Mouse (Mus musculus) heart, embryonic 14.5 days (tissue): Measurements from ENCODE around the gene Lrmp. TPM values are rescaled to one million over a fixed set of nuclear protein-coding genes. Genes with fewer than 3 reads are reported as not detected.
"Not testable (repeated sequence)": the region's sequence is repeated elsewhere in the genome, so short reads cannot be mapped to it uniquely, and the experiment has no call there.

Source experiments
- ATAC-seq: fragments of 200-750 bp; cut with Nextera tagmentation; 2 replicates; pipeline ENCODE4 v1.8.0; 2017; ENCODE audit warnings: low read depth, moderate TSS enrichment; ENCODE audit not compliant: insufficient number of reproducible peaks, insufficient read depth, low FRiP score
- H3K27ac ChIP-seq, 2 experiments: fragments of 200-500 bp in 1 of 2; fragments of 300-500 bp in 1 of 2; sonication (generic) in 1 of 2; replicated peaks in 1 of 2; 2 replicates each; pipeline ENCODE4 v1.5.1; 2012 to 2014; ENCODE audit warnings: low read depth in 2 of 2, low read length in 2 of 2, control low read depth in 1 of 2, mild to moderate bottlenecking in 1 of 2, mixed read lengths in 1 of 2; ENCODE audit not compliant: control insufficient read depth in 1 of 2, insufficient read depth in 1 of 2
- H3K27me3 ChIP-seq: fragments of 300-500 bp; sonication (generic); 2 replicates; pipeline ENCODE4 v1.6.1; 2014; ENCODE audit warnings: mild to moderate bottlenecking, low read length, control low read depth; ENCODE audit not compliant: control insufficient read depth, insufficient read depth
- H3K36me3 ChIP-seq: fragments of 300-500 bp; sonication (generic); 2 replicates; pipeline ENCODE4 v1.6.1; 2014; ENCODE audit warnings: mild to moderate bottlenecking, control low read depth, low read length, mixed read lengths; ENCODE audit not compliant: control insufficient read depth, insufficient read depth
- H3K4me1 ChIP-seq, 2 experiments: fragments of 200-500 bp in 1 of 2; fragments of 300-500 bp in 1 of 2; sonication (generic) in 1 of 2; 2 replicates each; pipeline ENCODE4 v1.6.1; 2012 to 2014; ENCODE audit warnings: low read length in 2 of 2, control low read depth in 1 of 2, mixed read lengths in 1 of 2; ENCODE audit not compliant: control insufficient read depth in 2 of 2, insufficient read depth in 2 of 2
- H3K4me2 ChIP-seq: fragments of 300-500 bp; sonication (generic); 2 replicates; pipeline ENCODE4 v1.6.1; 2014; ENCODE audit warnings: mild to moderate bottlenecking, low read length
- H3K4me3 ChIP-seq, 2 experiments: fragments of 200-500 bp in 1 of 2; fragments of 300-500 bp in 1 of 2; sonication (generic) in 1 of 2; 2 replicates each; pipeline ENCODE4 v1.5.1; 2012 to 2014; ENCODE audit warnings: low read length in 2 of 2, mild to moderate bottlenecking in 2 of 2, control low read depth in 1 of 2, low read depth in 1 of 2, moderate library complexity in 1 of 2; ENCODE audit not compliant: control insufficient read depth in 1 of 2, insufficient read depth in 1 of 2
- H3K9ac ChIP-seq: fragments of 300-500 bp; sonication (generic); 2 replicates; pipeline ENCODE4 v1.6.1; 2014; ENCODE audit warnings: mild to moderate bottlenecking, low read length
- H3K9me3 ChIP-seq: fragments of 300-500 bp; sonication (generic); 2 replicates; pipeline ENCODE4 v1.6.1; 2016; ENCODE audit warnings: low read length, control low read depth; ENCODE audit not compliant: control insufficient read depth
- WGBS: fragments of 180-500 bp; shearing (Covaris S2); extraction: QIAGEN DNeasy Blood & Tissue Kit; methylation state at CpG from one replicate; pipeline ENCODE4 v1.1.7; 2014; 5-methylcytosine and 5-hydroxymethylcytosine counted together
- polyA plus RNA-seq: library from polyadenylated mRNA; unstranded; fragments of >200 nt; fragmentation: Nextera tagmentation; extraction: Ambion mirVana; gene quantifications from 2 replicates; pipeline ENCODE4 v1.2.1, GENCODE M21; 2014

Gene Lrmp
- polyA plus RNA-seq, 1 experiment from 2014 or later, result 1.4 TPM

GRCm38 (mm10) chr6:145090201-145090863 is 25.1 kb upstream of the Lrmp start:
- ATAC-seq, result no peak
- 79% methylated on average over 6 of the region's 6 CpGs for WGBS
- Histone ChIP-seq H3K27me3 (no peaks in the 10 kb centered on the region), H3K4me1 (peaks cover 0 to 4% of the 10 kb centered on the region in 2 experiments; a peak in 1 of 4 replicates), H3K36me3 (no peaks in the 10 kb centered on the region), H3K27ac (no peak overlapping the region), H3K9me3 (no peaks in the 10 kb centered on the region), H3K4me3 (no peak overlapping the region), H3K4me2 (no peak overlapping the region), H3K9ac (no peak overlapping the region)

GRCm38 (mm10) chr6:145090928-145091327 is 24.5 kb upstream of the Lrmp start:
- no peak overlapping the region for H3K4me2 ChIP-seq
- WGBS, result 62% methylated on average over 5 of the region's 5 CpGs
- H3K4me3 ChIP-seq, result no peak overlapping the region
- peaks cover 0 to 4% of the 10 kb centered on the region in 2 experiments; a peak in 1 of 4 replicates for H3K4me1 ChIP-seq
- no peaks in the 10 kb centered on the region for H3K36me3 ChIP-seq
- H3K9ac ChIP-seq, result no peak overlapping the region
- no peaks in the 10 kb centered on the region for H3K27me3 ChIP-seq
- no peak for ATAC-seq
- no peaks in the 10 kb centered on the region for H3K9me3 ChIP-seq
- no peak overlapping the region for H3K27ac ChIP-seq

GRCm38 (mm10) chr6:145091998-145092397 is 23.5 kb upstream of the Lrmp start:
- H3K4me2 ChIP-seq, result no peak overlapping the region
- H3K36me3 ChIP-seq, result no peaks in the 10 kb centered on the region
- no peak overlapping the region for H3K27ac ChIP-seq
- peaks cover 0 to 4% of the 10 kb centered on the region in 2 experiments; a peak in 1 of 4 replicates for H3K4me1 ChIP-seq
- no peaks in the 10 kb centered on the region for H3K9me3 ChIP-seq
- H3K9ac ChIP-seq, result no peak overlapping the region
- H3K27me3 ChIP-seq, result no peaks in the 10 kb centered on the region
- no peak for ATAC-seq
- WGBS, result 70% methylated on average over 7 of the region's 7 CpGs
- H3K4me3 ChIP-seq, result no peak overlapping the region

GRCm38 (mm10) chr6:145093038-145093622 is 22.3 kb upstream of the Lrmp start:
- WGBS, result 57% methylated on average over 7 of the region's 7 CpGs
- H3K27ac ChIP-seq, H3K9me3 ChIP-seq, ATAC-seq, H3K4me3 ChIP-seq, H3K9ac ChIP-seq, H3K27me3 ChIP-seq, H3K4me1 ChIP-seq, H3K36me3 ChIP-seq, H3K4me2 ChIP-seq: not testable (repeated sequence)

GRCm38 (mm10) chr6:145094431-145094830 is 21.0 kb upstream of the Lrmp start:
- no peak for ATAC-seq
- H3K4me2 ChIP-seq, result no peak overlapping the region
- H3K4me3 ChIP-seq, result no peak overlapping the region
- no peak overlapping the region for H3K27ac ChIP-seq
- no peak overlapping the region for H3K9ac ChIP-seq
- no peaks in the 10 kb centered on the region for H3K9me3 ChIP-seq
- H3K36me3 ChIP-seq, result no peaks in the 10 kb centered on the region
- 74% methylated on average over 4 of the region's 4 CpGs for WGBS
- H3K4me1 ChIP-seq, result peaks cover 0 to under 1% of the 10 kb centered on the region in 2 experiments; a peak in 1 of 4 replicates
- no peaks in the 10 kb centered on the region for H3K27me3 ChIP-seq

- no peak overlapping the region for H3K4me2 ChIP-seq
- no peaks in the 10 kb centered on the region for H3K27me3 ChIP-seq
- H3K4me3 ChIP-seq, result no peak overlapping the region
- no peak overlapping the region for H3K9ac ChIP-seq
- H3K9me3 ChIP-seq, result no peaks in the 10 kb centered on the region
- peaks cover 4 to 6% of the 10 kb centered on the region in 2 experiments; a peak in 3 of 4 replicates for H3K4me1 ChIP-seq
- 27% methylated on average over 9 of the region's 9 CpGs for WGBS
- no peak for ATAC-seq
- peak overlapping the region in 1 of 2 experiments; percentile 39; a peak in 2 of 4 replicates for H3K27ac ChIP-seq
- H3K36me3 ChIP-seq, result no peaks in the 10 kb centered on the region
Measured at GRCm38 (mm10) chr6:145100923-145101322, 14.5 kb upstream of the Lrmp start.

- Histone ChIP-seq H3K4me1 (peaks cover 4 to 6% of the 10 kb centered on the region in 2 experiments; a peak in 3 of 4 replicates), H3K36me3 (no peaks in the 10 kb centered on the region), H3K4me3 (no peak overlapping the region), H3K9ac (no peak overlapping the region), H3K27me3 (no peaks in the 10 kb centered on the region), H3K27ac (no peak overlapping the region), H3K4me2 (no peak overlapping the region), H3K9me3 (no peaks in the 10 kb centered on the region)
- ATAC-seq, result no peak
- 72% methylated on average over 10 of the region's 10 CpGs for WGBS
Measured at GRCm38 (mm10) chr6:145104241-145104939, 11.1 kb upstream of the Lrmp start.
